Mouse (Mus musculus) midbrain, postnatal 0 days (tissue): ENCODE measurements at regions not wholly inside any gene's neighbourhood (a gene's known extent, or its start where the extent isn't known, plus 50 kb on each side); places are given as distances from the start of the nearest gene placed in this dataset.

Experiments
- ATAC-seq: fragments of 200-750 bp; cut with Nextera tagmentation; 2 replicates; pipeline ENCODE4 v1.8.0; 2017; ENCODE audit warnings: moderate number of reproducible peaks, mild to moderate bottlenecking, moderate TSS enrichment, moderate library complexity; ENCODE audit not compliant: low FRiP score
- DNase-seq: peaks from one replicate; pipeline ENCODE4 v3.0.0-alpha.2; 2015; ENCODE audit warnings: low spot score
- H3K27ac ChIP-seq: fragments of 300-500 bp; sonication (generic); 2 replicates; pipeline ENCODE4 v1.5.1; 2014; ENCODE audit warnings: low read depth, mild to moderate bottlenecking, low read length, mixed read lengths
- H3K27me3 ChIP-seq: fragments of 300-500 bp; sonication (generic); 2 replicates; pipeline ENCODE4 v1.6.1; 2014; ENCODE audit warnings: low read length, control low read depth, mixed read lengths; ENCODE audit not compliant: insufficient read depth
- H3K36me3 ChIP-seq: fragments of 300-500 bp; sonication (generic); 2 replicates; pipeline ENCODE4 v1.6.1; 2014; ENCODE audit warnings: low read length, control low read depth, mixed read lengths; ENCODE audit not compliant: insufficient read depth
- H3K4me1 ChIP-seq: fragments of 300-500 bp; sonication (generic); 2 replicates; pipeline ENCODE4 v1.6.1; 2014; ENCODE audit warnings: mild to moderate bottlenecking, control low read depth, antibody characterized with exemption, low read length, mixed read lengths; ENCODE audit not compliant: insufficient read depth
- H3K4me2 ChIP-seq: fragments of 300-500 bp; sonication (generic); 2 replicates; pipeline ENCODE4 v1.6.1; 2014; ENCODE audit warnings: low read depth, mild to moderate bottlenecking, low read length, mixed read lengths; ENCODE audit not compliant: poor library complexity, severe bottlenecking
- H3K4me3 ChIP-seq: fragments of 300-500 bp; sonication (generic); 2 replicates; pipeline ENCODE4 v1.5.1; 2014; ENCODE audit warnings: low read depth, mild to moderate bottlenecking, low read length, moderate library complexity
- H3K9ac ChIP-seq: fragments of 300-500 bp; sonication (generic); replicated peaks from 2 replicates; pipeline ENCODE4 v1.6.1; 2014; ENCODE audit warnings: mild to moderate bottlenecking, low read length, moderate library complexity, mixed read lengths; ENCODE audit not compliant: poor library complexity, severe bottlenecking
- H3K9me3 ChIP-seq: fragments of 300-500 bp; sonication (generic); 2 replicates; pipeline ENCODE4 v1.6.1; 2016; ENCODE audit warnings: low read length, control low read depth
- CTCF ChIP-seq: IDR thresholded peaks from 2 replicates; pipeline ENCODE4 v1.5.1; 2016; ENCODE audit warnings: antibody characterized with exemption, mild to moderate bottlenecking
- WGBS: fragments of 180-500 bp; shearing (Covaris S2); extraction: QIAGEN DNeasy Blood & Tissue Kit; methylation state at CpG from one replicate; pipeline ENCODE4 v1.1.7; 2014; 5-methylcytosine and 5-hydroxymethylcytosine counted together

DNA sequence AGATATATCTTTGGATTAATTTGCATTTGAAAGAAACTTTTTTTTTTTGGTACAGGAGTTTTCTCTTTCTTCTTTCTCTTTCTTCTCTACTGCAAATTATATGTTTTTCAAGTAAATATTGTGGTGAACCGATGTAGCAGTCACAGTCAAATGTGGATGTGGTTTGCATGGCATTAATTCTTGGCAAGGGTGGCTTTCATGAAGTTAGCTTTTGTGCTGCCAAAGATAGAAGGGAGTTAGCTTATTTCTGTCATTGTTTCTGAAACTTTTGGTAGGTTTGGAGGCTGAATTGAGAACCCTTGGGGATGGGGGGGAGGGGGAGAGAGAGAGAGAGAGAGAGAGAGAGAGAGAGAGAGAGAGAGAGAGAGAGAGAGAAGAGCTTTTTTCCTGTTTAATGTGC lies 166.1 kb upstream of the Ubash3b start:
- Histone ChIP-seq H3K4me3 (no peak overlapping the region), H3K4me2 (no peak overlapping the region)

GRCm38 (mm10) chr9:41326772-41327560 lies 165.5 kb upstream of the Ubash3b start:
- peak overlapping the region; percentile 43 for H3K27ac ChIP-seq
- no peak overlapping the region for H3K9ac ChIP-seq
- ATAC-seq (no peak), DNase-seq (peak; percentile 75)
- WGBS, result 19% methylated on average over 10 of the region's 10 CpGs
- no peak overlapping the region for H3K4me3 ChIP-seq
- H3K9me3 ChIP-seq, result no peaks in the 10 kb centered on the region
- no peaks in the 10 kb centered on the region for H3K36me3 ChIP-seq
- peaks cover 4% of the 10 kb centered on the region; the same call in 1 of the 2 replicates for H3K4me1 ChIP-seq
- H3K4me2 ChIP-seq, result no peak overlapping the region; the same call in 1 of the 2 replicates
- TF ChIP-seq CTCF, result no peak
- H3K27me3 ChIP-seq, result no peaks in the 10 kb centered on the region

More for the DNA sequence above, 166.1 kb upstream of the Ubash3b start:
- H3K36me3 ChIP-seq, result no peaks in the 10 kb centered on the region
- no peak overlapping the region for H3K27ac ChIP-seq
- 13% methylated on average over 1 of the region's 1 CpGs for WGBS
- ATAC-seq (no peak), DNase-seq (no peak)
- H3K9me3 ChIP-seq, result no peaks in the 10 kb centered on the region
- H3K9ac ChIP-seq, result no peak overlapping the region
- TF ChIP-seq CTCF, result no peak
- H3K4me1 ChIP-seq, result peaks cover 4% of the 10 kb centered on the region; the same call in 1 of the 2 replicates
- H3K27me3 ChIP-seq, result no peaks in the 10 kb centered on the region

DNA sequence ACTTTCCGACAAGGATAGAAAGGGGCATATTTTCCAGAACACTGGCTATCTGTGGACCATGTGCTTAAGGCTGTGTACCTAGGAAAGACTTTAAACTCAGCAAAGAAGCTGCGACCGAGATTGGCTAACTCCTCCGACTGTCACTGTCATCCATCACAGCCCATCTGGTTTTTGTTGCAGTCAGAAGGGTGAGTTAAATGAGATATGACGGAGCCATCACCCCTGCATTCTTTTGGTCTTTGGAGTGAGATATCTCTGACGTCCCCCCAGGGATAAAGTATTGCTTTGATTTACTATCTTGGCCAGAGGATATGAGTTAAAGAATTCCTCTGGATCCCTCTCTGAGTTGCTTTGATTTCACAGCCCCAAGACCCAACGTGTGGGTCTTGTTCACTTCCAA lies 160.0 kb upstream of the Ubash3b start:
- TF ChIP-seq CTCF, result no peak
- Histone ChIP-seq H3K4me1 (0 out of 2 replicates have a peak, but pooled peaks cover 3% of the 10 kb centered on the region), H3K4me2 (no peak overlapping the region), H3K4me3 (no peak overlapping the region), H3K9ac (no peak overlapping the region), H3K27ac (no peak overlapping the region), H3K27me3 (no peaks in the 10 kb centered on the region), H3K36me3 (no peaks in the 10 kb centered on the region), H3K9me3 (no peaks in the 10 kb centered on the region)
- WGBS, result 86% methylated on average over 7 of the region's 7 CpGs
- ATAC-seq (no peak), DNase-seq (no peak)

GRCm38 (mm10) chr9:41319066-41319465 lies 157.6 kb upstream of the Ubash3b start:
- Histone ChIP-seq H3K4me2 (no peak overlapping the region), H3K27ac (no peak overlapping the region), H3K27me3 (no peaks in the 10 kb centered on the region), H3K36me3 (no peaks in the 10 kb centered on the region), H3K9me3 (no peaks in the 10 kb centered on the region), H3K4me1 (no peaks in the 10 kb centered on the region), H3K4me3 (no peak overlapping the region), H3K9ac (no peak overlapping the region)
- ATAC-seq (no peak), DNase-seq (no peak)
- WGBS, result 50% methylated on average over 2 of the region's 2 CpGs
- no peak for TF ChIP-seq CTCF

DNA sequence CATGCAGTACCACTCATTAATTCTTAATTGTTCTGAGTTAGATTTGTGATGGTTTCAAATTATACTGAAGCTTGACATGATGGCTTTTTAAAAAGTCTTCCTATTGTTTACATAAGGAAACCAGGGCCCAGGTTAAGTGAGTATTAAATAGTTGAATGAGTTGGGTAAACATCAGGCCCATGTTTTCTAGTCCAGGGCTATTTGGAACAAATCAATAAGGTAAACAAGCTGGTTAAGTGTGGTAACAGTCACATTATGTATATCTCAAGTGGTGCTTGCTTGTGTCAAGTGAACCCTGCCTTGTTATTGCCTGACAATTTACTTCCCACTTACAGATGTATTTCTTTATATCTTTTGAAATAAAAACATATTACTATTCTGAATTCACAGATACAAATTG lies 144.7 kb upstream of the Ubash3b start:
- TF ChIP-seq CTCF, result no peak
- DNase-seq (no peak), ATAC-seq (no peak)
- Histone ChIP-seq H3K9ac (no peak overlapping the region), H3K9me3 (no peaks in the 10 kb centered on the region), H3K4me1 (peaks cover 8% of the 10 kb centered on the region; the same call in 1 of the 2 replicates), H3K27me3 (no peaks in the 10 kb centered on the region), H3K27ac (no peak overlapping the region), H3K36me3 (no peaks in the 10 kb centered on the region), H3K4me2 (no peak overlapping the region), H3K4me3 (no peak overlapping the region)

GRCm38 (mm10) chr9:41303494-41303828 lies 142.0 kb upstream of the Ubash3b start:
- no peaks in the 10 kb centered on the region for H3K36me3 ChIP-seq
- 26% methylated on average over 3 of the region's 3 CpGs for WGBS
- H3K9me3 ChIP-seq, result no peaks in the 10 kb centered on the region
- H3K27ac ChIP-seq, result peak overlapping the region; percentile 26; the same call in 1 of the 2 replicates
- no peak overlapping the region for H3K4me2 ChIP-seq
- no peak for ATAC-seq
- H3K4me1 ChIP-seq, result peaks cover 8% of the 10 kb centered on the region; the same call in 1 of the 2 replicates
- no peak overlapping the region for H3K9ac ChIP-seq
- H3K4me3 ChIP-seq, result no peak overlapping the region
- TF ChIP-seq CTCF, result no peak
- DNase-seq, result no peak
- H3K27me3 ChIP-seq, result no peaks in the 10 kb centered on the region
